Mouse (Mus musculus): ENCODE measurements around the gene Zfp977. TPM values are rescaled to one million over a fixed set of nuclear protein-coding genes. Genes with fewer than 3 reads are reported as not detected.
"Not testable (repeated sequence)": the region's sequence is repeated elsewhere in the genome, so short reads cannot be mapped to it uniquely, and the experiment has no call there.

The Zfp977 gene
- total RNA-seq (2021), result 1 to 10 TPM; 1.1 to 1.9 TPM
- long read RNA-seq, experiment 1, result 0 reads
- long read RNA-seq, experiment 2, result 0 reads

DNA sequence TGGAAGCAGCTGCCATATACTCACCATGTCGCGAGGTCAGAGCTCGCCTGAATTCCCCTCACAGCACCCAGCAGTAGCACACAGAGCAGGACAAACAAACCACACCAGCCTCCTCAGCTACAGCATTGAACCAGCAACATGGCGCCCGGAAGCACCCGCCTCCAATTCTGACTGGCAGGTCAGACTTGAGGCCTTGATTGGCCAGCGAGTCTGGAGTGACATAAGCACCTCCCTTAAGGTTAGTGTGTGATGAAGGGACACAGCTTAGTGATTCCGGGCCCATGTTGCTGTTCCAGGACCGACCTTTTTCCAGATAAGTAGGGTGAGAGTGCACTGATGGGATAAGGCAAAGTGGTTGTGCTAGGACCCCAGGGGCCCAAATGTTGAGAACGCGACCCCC is at the start of gene Zfp977:
TSS of gene Zfp977 (minus strand) at position 135 of the 400 bp plus-strand sequence.
- not testable (repeated sequence) for DNase-seq

DNA sequence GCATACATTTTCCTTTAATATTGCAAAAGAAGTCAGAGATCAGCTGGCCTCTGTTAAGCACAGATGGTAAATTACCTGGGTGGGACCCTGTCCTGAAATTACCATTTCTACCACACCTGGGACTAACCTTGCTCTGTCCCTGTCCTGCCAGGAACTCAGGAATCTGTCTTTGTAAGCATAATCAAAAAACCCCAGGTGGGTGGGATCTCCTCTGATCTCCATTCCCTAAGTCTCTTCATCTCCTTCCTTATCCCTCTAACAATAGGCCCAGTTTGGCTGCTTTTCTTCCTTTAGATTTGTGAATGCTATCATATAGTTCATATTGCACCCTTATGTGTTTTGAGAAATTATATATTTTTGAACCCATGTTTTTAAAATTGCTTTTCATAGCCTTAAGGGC is 38.7 kb upstream of the Zfp977 start:
- DNase-seq, result not testable (repeated sequence)

DNA sequence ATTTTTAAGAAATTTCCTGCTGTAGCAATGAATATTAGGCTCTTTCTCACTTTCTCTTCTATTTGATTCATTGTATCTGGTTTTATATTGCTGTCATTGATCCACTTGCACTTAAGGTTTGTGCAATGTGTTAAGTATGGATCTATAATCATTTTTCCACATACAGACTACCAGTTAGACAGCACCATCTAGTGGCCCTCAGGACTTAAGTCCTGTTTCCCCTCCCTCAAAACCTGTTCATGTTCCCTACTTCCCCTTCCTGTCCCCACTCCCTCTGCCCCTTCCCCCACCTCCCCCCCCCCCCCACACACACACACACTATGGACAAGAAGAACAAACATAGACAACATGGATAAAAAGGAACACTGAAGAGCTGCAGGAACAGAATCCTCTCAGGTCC is 3.3 kb upstream of the Zfp977 start:
- not testable (repeated sequence) for DNase-seq

DNA sequence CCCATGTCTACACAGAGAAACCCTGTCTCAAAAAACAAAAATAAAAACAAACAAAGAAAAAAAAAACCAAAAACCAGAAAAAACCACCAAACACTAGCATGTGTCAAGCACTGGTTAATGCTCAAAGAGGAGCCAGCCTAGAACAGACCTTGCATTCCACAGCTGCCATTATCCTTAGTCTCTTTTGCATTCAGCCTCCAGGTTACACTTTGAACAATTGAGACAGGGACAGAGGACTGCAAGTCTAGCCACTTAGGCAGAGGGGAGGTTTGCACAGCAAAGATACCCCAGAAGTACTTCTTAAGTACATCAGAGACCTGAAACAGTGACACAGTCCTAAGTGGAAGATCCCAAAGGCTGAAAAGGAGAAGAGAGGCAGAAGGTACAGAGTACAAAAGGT is 1.0 kb downstream of the Zfp977 start:
- DNase-seq, result not testable (repeated sequence)

DNA sequence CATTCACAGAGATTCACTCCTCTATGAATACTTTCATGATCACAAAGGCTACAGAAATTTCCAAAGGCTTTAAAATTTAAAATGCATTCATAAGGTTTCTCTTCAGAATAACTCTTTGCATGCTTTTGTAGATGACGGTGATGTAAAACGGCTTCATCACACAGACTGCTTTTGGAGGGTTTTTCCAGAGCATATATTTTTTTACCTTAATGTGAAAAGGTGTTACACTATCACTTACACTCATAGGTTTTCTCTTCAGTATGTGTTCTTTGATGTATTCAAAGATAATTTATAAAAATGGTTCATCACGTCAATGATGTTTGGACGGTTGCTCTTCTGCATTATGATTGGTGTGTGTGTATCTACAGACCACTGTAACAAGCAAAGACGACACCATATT is 13.9 kb downstream of the Zfp977 start, which contains the start of gene Gm21028:
TSS of gene Gm21028 (minus strand) at position 101 of the 400 bp plus-strand sequence.
- no peak for DNase-seq

DNA sequence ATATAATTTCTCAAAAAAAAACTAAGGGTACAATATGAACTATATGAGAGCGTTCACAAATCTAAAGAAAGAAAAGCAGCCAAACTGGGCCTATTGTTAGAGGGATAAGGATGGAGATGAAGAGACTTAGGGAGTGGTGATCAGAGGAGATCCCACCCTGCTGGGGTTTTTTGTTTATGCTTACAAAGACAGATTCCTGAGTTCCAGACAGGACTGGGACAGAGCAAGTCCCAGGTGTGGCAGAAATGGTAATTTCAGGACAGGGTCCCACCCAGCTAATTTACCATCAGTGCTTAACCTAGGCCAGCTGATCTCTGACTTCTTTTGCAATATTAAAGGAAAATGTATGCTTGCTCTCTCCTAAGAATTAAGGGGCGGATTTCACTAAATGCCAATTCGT is 40.6 kb downstream of the Zfp977 start:
- no peak for DNase-seq

Small RNAs within 50 kb of the gene (microRNA-seq; reads per million reads assigned to microRNA genes)
- gene Gm24938, result not detected

Other genes starting within 250 kb of the Zfp977 start
- gene 4933421I07Rik, start 144.4 kb downstream of the Zfp977 start, total RNA-seq (2021), result not detected
- 10 to 100 TPM; 12.0 to 19.1 TPM for gene Zfp141, start 86.8 kb downstream of the Zfp977 start, total RNA-seq (2021)
- not detected for gene Gm21028, start 14.0 kb downstream of the Zfp977 start, total RNA-seq (2021)
- gene Zfp976, start 50.0 kb upstream of the Zfp977 start, total RNA-seq (2021), result 1 to 10 TPM; 2.8 to 4.7 TPM
- 1 to 10 TPM; 4.5 to 6.5 TPM for gene Zfp975, start 100.2 kb upstream of the Zfp977 start, total RNA-seq (2021)
- under 1 TPM; 0.33 to 0.79 TPM for gene Gm17067, start 134.5 kb upstream of the Zfp977 start, total RNA-seq (2021)
- gene Vmn2r62, start 201.0 kb upstream of the Zfp977 start, total RNA-seq (2021), result not detected